8 mouse cellular contexts compared by ENCODE assay signal in the genomic region with DNA sequence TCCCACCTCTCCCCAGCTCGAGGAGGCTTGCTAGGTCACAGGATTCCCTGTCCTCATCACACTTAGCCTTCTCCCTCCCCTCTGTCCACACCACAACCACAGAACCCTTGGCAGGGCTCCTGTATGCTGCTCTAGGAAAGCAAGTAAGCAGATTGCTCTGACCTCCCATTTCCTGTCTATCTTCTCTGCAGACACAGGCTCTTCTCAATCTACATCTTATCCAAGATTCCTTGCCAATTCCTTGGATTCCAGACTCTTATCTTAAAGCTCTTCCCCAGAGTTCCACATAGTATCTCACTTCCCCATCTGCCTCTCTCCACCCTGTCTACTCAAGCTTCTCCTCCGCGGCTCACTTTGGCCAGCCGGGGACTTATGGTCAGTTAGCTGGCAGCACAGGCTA. TPM values are rescaled to one million over a fixed set of nuclear protein-coding genes. Genes with fewer than 3 reads are reported as not detected.
DNase-seq lines count a peak whose midpoint lies in the region; ATAC-seq lines count a peak whose summit lies in the region.

No protein-coding gene starts in this region.

- H3K9ac ChIP-seq in heart, embryonic 16.5 days (ENCODE audit: low read length), result 0 out of 2 replicates have a peak overlapping the region, but pooled peaks have one; percentile 35
- H3K9ac ChIP-seq in lung, embryonic 16.5 days (ENCODE audit: low read length), result no peak overlapping the region

- peaks cover 4% of the 10 kb centered on the region for H3K36me3 ChIP-seq in heart, embryonic 16.5 days (ENCODE audit: control insufficient read depth, insufficient read depth)
- 0 out of 2 replicates have a peak, but pooled peaks cover 3% of the 10 kb centered on the region for H3K36me3 ChIP-seq in lung, embryonic 16.5 days (ENCODE audit: control insufficient read depth, insufficient read depth, low read length)

- 19% methylated on average over 4 of the region's 4 CpGs for WGBS in heart, embryonic 16.5 days
- 32% methylated on average over 4 of the region's 4 CpGs for WGBS in lung, embryonic 16.5 days

- H3K4me1 ChIP-seq in heart, embryonic 16.5 days (ENCODE audit: control insufficient read depth, insufficient read depth, low read length), result peaks cover 12% of the 10 kb centered on the region
- peaks cover 7% of the 10 kb centered on the region for H3K4me1 ChIP-seq in lung, embryonic 16.5 days (replicated peaks; ENCODE audit: control insufficient read depth, insufficient read depth, low read length)

- no peak for ATAC-seq in heart, embryonic 16.5 days (replicated peaks; ENCODE audit: extremely low read depth, insufficient read depth, low FRiP score)
- peak; percentile 78 for ATAC-seq in lung, embryonic 16.5 days (ENCODE audit: low read depth)
- ATAC-seq in activated CD4-positive, CD25-positive, alpha-beta regulatory T cell, adult 4 months, result no peak

- H3K4me3 ChIP-seq in heart, embryonic 16.5 days (ENCODE audit: low read length), result no peak overlapping the region
- H3K4me3 ChIP-seq in lung, embryonic 16.5 days (ENCODE audit: low read length), result no peak overlapping the region

- peak; percentile 17 to 24 for DNase-seq in cerebellum, postnatal 14 days
- no peak for DNase-seq in cerebellum, adult 11 months
- peak; percentile 38 for DNase-seq in Muller cell, postnatal 12 days (ENCODE audit: inconsistent ontology term)
- DNase-seq in thymus, postnatal 36 days, result no peak
- DNase-seq in urinary bladder, postnatal 25 days (ENCODE audit: low spot score), result no peak

- H3K4me2 ChIP-seq in heart, embryonic 16.5 days (ENCODE audit: low read depth, low read length), result 0 out of 2 replicates have a peak overlapping the region, but pooled peaks have one; percentile 1
- H3K4me2 ChIP-seq in lung, embryonic 16.5 days (ENCODE audit: low read depth, low read length), result no peak overlapping the region

- H3K27ac ChIP-seq in heart, embryonic 16.5 days (ENCODE audit: low read length), result peak overlapping the region; percentile 43
- H3K27ac ChIP-seq in lung, embryonic 16.5 days (ENCODE audit: low read length), result 0 out of 2 replicates have a peak overlapping the region, but pooled peaks have one; percentile 22

- H3K9me3 ChIP-seq in heart, embryonic 16.5 days (replicated peaks; ENCODE audit: control insufficient read depth, low read length), result no peaks in the 10 kb centered on the region
- no peaks in the 10 kb centered on the region for H3K9me3 ChIP-seq in lung, embryonic 16.5 days (ENCODE audit: control insufficient read depth, low read length)

- no peaks in the 10 kb centered on the region for H3K27me3 ChIP-seq in heart, embryonic 16.5 days (ENCODE audit: control insufficient read depth, insufficient read depth, low read length)
- no peaks in the 10 kb centered on the region for H3K27me3 ChIP-seq in lung, embryonic 16.5 days (ENCODE audit: control insufficient read depth, insufficient read depth, low read depth, low read length)

RNA-seq across cellular contexts. Expression of gene Synj1, which starts 16.1 kb away (rescaled TPM):
- polyA plus RNA-seq in heart, embryonic 16.5 days (2015; fragmentation: Nextera tagmentation; extraction: Ambion mirVana), result 10.8 and 11.2 TPM in 2 replicates
- polyA plus RNA-seq in lung, embryonic 16.5 days (2015; fragmentation: Nextera tagmentation; extraction: Ambion mirVana), result 14.7 and 15.6 TPM in 2 replicates
- polyA plus RNA-seq in activated CD4-positive, CD25-positive, alpha-beta regulatory T cell, adult 4 months (2017; shearing (Covaris generic)), result 10 to 100 TPM; 29.0 to 32.6 TPM

RNA-seq across cellular contexts. Expression of gene Paxbp1, which starts 49.3 kb away (rescaled TPM):
- polyA plus RNA-seq in heart, embryonic 16.5 days (2015; fragmentation: Nextera tagmentation; extraction: Ambion mirVana), result 40.6 and 43.4 TPM in 2 replicates
- polyA plus RNA-seq in lung, embryonic 16.5 days (2015; fragmentation: Nextera tagmentation; extraction: Ambion mirVana), result 43.1 and 45.8 TPM in 2 replicates
- polyA plus RNA-seq in activated CD4-positive, CD25-positive, alpha-beta regulatory T cell, adult 4 months (2017; shearing (Covaris generic)), result 10 to 100 TPM; 83.2 to 84.4 TPM

Comparison
In these comparisons a context has a peak if more than half of its experiments do, and no peak if none do; other contexts are left out.
1. DNase-seq: peak in cerebellum, postnatal 14 days (2 of 2) and Muller cell, postnatal 12 days (single experiment); none in cerebellum, adult 11 months (single experiment), thymus, postnatal 36 days (0 of 2) and urinary bladder, postnatal 25 days (single experiment).